Mouse (Mus musculus) adrenal gland, postnatal 0 days (tissue): Measurements from ENCODE around the gene Cdc37l1. TPM values are rescaled to one million over a fixed set of nuclear protein-coding genes. Genes with fewer than 3 reads are reported as not detected.

ENCODE experiments used
- polyA plus RNA-seq: library from polyadenylated mRNA; unstranded; fragments of >200 nt; fragmentation: Nextera tagmentation; extraction: Ambion mirVana; gene quantifications from 2 replicates; pipeline ENCODE4 v1.2.1, GENCODE M21; 2015

The Cdc37l1 gene
- polyA plus RNA-seq, result 16.2 and 26.5 TPM in 2 replicates

DNA sequence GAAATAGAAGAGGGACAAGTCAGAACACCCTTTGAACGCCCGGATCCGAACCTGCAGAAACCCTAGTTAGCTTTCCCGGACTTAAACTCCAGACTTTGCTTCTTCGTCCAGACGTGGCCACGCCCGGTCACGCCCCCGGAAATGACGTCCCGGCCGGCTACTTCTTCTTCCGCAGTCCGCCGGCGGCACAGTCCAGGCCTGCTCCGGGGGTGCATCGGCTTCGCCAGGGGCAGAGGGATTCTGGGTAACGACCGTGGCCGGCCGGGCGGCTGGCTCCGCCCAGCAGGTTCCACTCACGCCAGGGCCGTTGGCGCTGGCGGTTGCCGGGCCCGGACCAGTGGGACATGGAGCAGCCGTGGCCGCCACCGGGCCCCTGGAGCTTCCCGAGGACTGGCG, at the start of gene Cdc37l1:
Gene Cdc37l1, plus strand, starts transcription at position 159 of the 396 bp plus-strand sequence.

DNA sequence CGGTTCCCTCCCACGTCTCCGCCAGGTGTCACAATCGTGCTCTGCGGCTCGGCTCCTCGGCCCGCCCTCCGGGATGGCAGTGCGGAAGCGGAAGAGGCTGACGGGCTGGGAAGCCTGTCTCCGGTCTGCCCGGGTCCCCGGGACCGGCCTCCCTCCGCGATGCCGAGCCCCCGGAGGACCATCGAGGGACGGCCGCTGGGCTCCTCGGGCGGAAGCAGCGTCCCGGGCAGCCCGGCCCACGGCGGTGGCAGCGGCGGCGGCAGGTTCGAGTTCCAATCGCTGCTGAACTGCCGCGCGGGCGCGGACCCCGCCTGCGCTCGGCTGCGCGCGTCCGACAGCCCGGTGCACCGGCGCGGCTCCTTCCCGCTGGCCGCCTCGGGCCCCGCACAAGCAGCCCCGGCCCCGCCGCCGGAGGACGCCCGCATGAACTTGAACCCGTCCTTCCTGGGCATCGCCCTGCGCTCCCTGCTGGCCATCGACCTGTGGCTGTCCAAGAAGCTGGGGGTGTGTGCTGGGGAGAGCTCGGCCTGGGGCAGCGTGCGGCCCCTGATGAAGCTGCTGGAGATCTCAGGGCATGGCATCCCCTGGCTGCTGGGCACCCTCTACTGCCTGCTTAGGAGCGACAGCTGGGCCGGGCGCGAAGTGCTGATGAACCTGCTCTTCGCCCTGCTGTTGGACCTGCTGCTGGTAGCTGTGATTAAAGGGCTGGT, 26.2 kb upstream of the Cdc37l1 start, which contains the start of gene Plpp6:
Gene Plpp6, plus strand, starts transcription at position 112 of the 710 bp plus-strand sequence.

DNA sequence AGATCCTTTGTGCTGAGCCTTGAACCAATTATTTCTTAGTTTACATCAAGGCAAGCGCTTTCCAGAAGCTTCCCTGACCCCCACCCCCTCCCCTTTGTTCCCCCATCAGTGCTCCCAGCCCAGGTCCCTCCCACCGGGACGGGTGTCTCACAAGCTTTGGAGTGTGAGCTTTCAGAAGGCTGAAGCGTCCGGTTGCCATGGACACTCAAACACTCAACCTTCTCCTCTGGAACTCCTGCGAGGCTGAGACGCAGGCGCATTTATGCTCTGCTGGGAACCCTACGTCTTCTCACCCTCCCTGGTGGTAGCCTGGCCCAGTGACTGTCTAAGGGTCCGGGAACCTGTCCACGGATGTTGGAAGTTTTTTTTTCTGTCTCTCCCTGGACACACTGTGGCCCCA, 22.5 kb upstream of the Cdc37l1 start, which contains the start of gene 4430402I18Rik:
Gene 4430402I18Rik, minus strand, starts transcription at position 149 of the 400 bp plus-strand sequence.

DNA sequence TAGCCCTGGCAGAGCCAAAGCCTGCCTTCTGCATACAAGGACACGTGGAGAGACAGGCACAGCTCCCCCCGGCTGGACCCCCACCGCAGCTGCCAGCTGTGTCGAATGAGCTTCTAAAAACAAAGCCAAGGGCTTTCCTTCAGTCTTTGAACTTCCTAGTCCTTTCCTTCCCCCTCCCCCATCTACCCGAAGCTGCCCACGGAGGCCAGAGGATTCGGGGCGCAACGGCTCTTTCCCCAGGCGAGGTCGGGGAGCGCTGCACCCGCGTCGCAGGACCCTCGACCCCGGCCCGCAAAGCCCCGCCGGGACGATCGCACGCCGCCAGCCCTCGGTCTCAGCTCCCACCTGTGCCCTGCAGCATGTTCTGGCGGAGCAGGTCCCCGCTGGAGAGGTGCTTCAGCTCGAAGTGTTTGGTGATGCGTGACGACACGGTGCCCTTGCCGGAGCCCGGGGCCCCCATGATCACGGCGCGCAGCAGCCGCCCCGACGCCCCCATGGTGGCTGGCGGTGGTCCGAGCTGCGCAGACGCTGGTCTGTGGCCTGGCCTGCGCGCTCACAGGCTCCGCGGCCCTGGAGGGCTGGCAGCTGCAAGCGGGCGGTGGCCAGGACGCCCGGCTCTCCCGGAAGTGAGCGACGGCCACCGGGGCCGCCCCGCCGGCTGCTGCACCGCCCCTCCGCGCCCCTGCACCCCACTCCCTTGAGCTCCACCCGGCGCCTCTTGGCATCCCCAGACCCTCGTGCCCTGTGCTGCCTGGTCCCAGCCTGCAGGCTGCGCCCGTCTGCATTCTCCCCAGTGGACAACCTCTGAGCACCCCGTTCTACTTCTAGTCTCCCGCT, 57.4 kb downstream of the Cdc37l1 start, which contains the start of gene Ak3:
Gene Ak3, minus strand, starts transcription at position 628 of the 837 bp plus-strand sequence.

Other genes with a start within 250 kb of the Cdc37l1 start
- gene Slc1a1, start 155.3 kb upstream of the Cdc37l1 start, polyA plus RNA-seq, result 0.29 and 0.44 TPM in 2 replicates
- 7.2 and 12.8 TPM in 2 replicates for gene Plpp6, start 26.4 kb upstream of the Cdc37l1 start, polyA plus RNA-seq
- gene 4430402I18Rik, start 22.6 kb upstream of the Cdc37l1 start, polyA plus RNA-seq, result 2.3 and 4.7 TPM in 2 replicates
- 70.1 and 155 TPM in 2 replicates for gene Ak3, start 57.6 kb downstream of the Cdc37l1 start, polyA plus RNA-seq
- 27.1 and 38.7 TPM in 2 replicates for gene Rcl1, start 111.0 kb downstream of the Cdc37l1 start, polyA plus RNA-seq